Mouse (Mus musculus): ENCODE results near the gene Ppp1r12c. TPM values are rescaled to one million over a fixed set of nuclear protein-coding genes. Genes with fewer than 3 reads are reported as not detected.

Gene Ppp1r12c
- 26.2 and 35.8 TPM in 2 replicates for polyA plus RNA-seq (2015; fragmentation: Nextera tagmentation; extraction: Ambion mirVana)

GRCm38 (mm10) chr7:4501558-4502397 lies at the start of gene Ppp1r12c:
TSS of gene Ppp1r12c (minus strand) at chr7:4501680.

GRCm38 (mm10) chr7:4547221-4547641 lies 45.8 kb upstream of the Ppp1r12c start, which contains the start of gene Syt5:
TSS of gene Syt5 (minus strand) at chr7:4547541.

GRCm38 (mm10) chr7:4532005-4532729 lies 30.7 kb upstream of the Ppp1r12c start, which contains the start of gene Dnaaf3:
TSS of gene Dnaaf3 (minus strand) at chr7:4532453.

GRCm38 (mm10) chr7:4524212-4524922 lies 22.9 kb upstream of the Ppp1r12c start, which contains the start of gene Tnni3:
TSS of gene Tnni3 (minus strand) at chr7:4524229.

DNA sequence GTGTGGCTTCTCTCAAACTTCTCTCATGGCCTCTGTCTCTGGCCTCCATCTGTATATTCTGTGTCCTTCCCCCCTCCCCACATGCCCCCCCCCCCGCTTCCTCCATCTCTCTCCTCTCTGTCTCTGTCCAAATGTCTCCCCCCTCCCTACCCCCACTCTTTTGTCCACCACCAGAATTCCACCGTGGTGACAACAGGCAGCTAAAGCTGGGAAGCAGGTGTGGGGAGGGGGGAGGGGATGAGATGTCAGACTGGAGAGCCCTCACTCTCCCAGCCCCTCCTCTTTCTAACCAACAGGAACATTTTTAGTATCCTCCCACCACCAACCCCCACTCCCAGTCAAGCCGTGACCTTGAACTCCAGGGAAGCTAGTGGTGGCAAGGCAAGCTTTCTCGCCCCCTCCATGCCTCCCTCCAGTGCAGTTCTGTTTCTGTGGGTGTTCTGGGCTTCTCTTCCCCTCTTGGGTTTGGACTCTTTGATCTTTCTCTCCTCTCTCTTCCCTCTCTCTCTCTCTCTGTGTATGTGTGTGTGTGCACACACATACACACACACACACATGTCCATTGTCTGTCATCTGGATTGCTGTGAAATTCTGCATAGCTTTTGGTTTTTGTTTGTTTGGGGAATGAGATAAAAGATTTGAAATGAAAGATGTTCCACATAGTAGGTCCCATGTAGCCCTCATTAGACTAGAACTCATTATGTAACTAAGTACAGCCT lies 15.0 kb upstream of the Ppp1r12c start, which contains the start of gene Tnnt1:
Gene Tnnt1 (minus strand): TSS at position 51 of the 719 bp plus-strand sequence.

DNA sequence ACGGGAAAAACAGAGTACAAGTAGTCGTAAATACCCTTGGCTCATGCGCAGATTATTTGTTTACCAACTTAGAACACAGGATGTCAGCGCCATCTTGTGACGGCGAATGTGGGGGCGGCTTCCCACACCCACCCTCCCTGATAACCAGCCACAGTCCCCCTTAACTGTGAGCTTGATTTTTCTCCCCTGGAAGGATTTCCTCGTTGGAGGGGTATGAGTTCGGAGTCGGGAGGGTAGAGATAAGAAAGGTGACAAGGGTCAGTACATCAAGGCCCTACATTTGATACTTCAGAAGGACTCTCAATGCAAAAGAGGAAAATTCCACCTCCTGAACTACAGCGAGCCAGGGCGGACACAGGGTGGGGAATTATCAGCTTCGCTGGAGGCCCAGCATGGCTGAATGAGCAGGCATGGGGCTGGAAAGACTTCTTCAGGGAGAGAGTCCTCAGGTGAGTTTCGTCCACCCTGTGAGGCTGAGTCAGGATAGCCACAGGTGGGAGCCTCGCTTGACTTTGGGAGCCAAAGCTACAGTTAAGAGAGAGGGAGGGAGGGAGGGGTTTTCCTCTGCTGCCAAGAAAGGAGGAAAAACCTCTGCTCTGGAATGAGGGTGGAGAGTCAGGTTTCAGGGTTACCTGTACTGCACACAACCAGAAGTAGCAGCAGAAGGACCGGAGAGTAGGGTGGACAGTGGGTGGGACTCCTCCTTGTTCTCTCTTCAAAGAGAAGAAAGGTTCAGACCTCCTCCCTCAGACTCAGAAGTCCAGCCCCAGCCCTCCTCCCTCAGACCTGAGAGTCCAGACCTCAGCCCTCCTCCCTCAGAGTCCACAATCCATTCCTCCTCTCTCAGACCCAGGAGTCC lies 40.7 kb downstream of the Ppp1r12c start, which contains the start of gene Eps8l1:
Gene Eps8l1 (plus strand): TSS at position 99 of the 859 bp plus-strand sequence.

DNA sequence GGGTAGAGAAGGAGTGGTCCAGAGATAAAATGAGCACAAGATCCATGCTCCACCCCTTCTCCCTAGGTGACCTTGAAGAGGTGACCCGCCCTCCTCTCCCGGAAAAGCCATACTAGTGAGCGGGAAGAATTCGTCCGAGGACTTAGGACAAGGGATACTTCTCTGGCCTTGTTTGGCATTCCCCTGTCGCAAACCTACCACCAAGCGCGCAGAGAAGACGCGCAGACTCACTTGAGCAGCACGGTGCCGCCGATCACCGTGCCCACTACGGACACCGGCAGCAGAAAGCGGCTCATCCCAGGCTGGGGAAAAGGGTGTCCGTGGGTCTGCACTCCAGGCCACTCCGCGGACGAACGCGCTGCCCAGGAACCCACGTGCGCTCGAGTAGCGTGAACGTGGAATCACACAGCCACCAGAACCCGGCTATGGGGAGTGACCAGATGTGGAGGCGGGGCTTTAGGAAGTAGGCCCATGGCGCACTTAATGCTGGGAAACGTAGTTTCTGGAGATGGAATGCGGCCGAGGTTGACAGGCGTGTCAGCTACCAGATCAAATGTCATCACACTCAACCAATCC lies 56.2 kb downstream of the Ppp1r12c start, which contains the start of gene Rdh13:
Gene Rdh13 (minus strand): TSS at position 434 of the 576 bp plus-strand sequence.

Small RNA genes within 50 kb of the gene (microRNA-seq; reads per million reads assigned to microRNA genes)
- gene Gm24605 (ENCODE audit: borderline replicate concordance, insufficient number of aligned reads), result not detected

Other genes with a start within 250 kb of the Ppp1r12c start
- gene Ncr1, start 164.0 kb downstream of the Ppp1r12c start, polyA plus RNA-seq (2015; fragmentation: Nextera tagmentation; extraction: Ambion mirVana), result 0.14 and 0.21 TPM in 2 replicates
- 0.08 and 0.22 TPM in 2 replicates for gene Gp6, start 103.9 kb downstream of the Ppp1r12c start, polyA plus RNA-seq (2015; fragmentation: Nextera tagmentation; extraction: Ambion mirVana)
- 11.9 and 15.4 TPM in 2 replicates for gene Rdh13, start 56.0 kb downstream of the Ppp1r12c start, polyA plus RNA-seq (2015; fragmentation: Nextera tagmentation; extraction: Ambion mirVana)
- 8.9 and 9.1 TPM in 2 replicates for gene Eps8l1, start 41.0 kb downstream of the Ppp1r12c start, polyA plus RNA-seq (2015; fragmentation: Nextera tagmentation; extraction: Ambion mirVana)
- gene Tnnt1, start 14.7 kb upstream of the Ppp1r12c start, polyA plus RNA-seq (2015; fragmentation: Nextera tagmentation; extraction: Ambion mirVana), result 9.3 and 14.3 TPM in 2 replicates
- gene Tnni3, start 22.5 kb upstream of the Ppp1r12c start, polyA plus RNA-seq (2015; fragmentation: Nextera tagmentation; extraction: Ambion mirVana), result 2.3 and 6.7 TPM in 2 replicates
- gene Dnaaf3, start 30.8 kb upstream of the Ppp1r12c start, polyA plus RNA-seq (2015; fragmentation: Nextera tagmentation; extraction: Ambion mirVana), result 0.79 and 0.95 TPM in 2 replicates
- 18.2 and 32.3 TPM in 2 replicates for gene Syt5, start 45.9 kb upstream of the Ppp1r12c start, polyA plus RNA-seq (2015; fragmentation: Nextera tagmentation; extraction: Ambion mirVana)
- 0.03 TPM in 1 of 2 replicates, not detected in the other for gene Ptprh, start 102.4 kb upstream of the Ppp1r12c start, polyA plus RNA-seq (2015; fragmentation: Nextera tagmentation; extraction: Ambion mirVana)
- gene Tmem86b, start 129.7 kb upstream of the Ppp1r12c start, polyA plus RNA-seq (2015; fragmentation: Nextera tagmentation; extraction: Ambion mirVana), result 1.1 and 1.4 TPM in 2 replicates
- 6.7 and 6.9 TPM in 2 replicates for gene Ppp6r1, start 157.3 kb upstream of the Ppp1r12c start, polyA plus RNA-seq (2015; fragmentation: Nextera tagmentation; extraction: Ambion mirVana)
- gene Hspbp1, start 183.4 kb upstream of the Ppp1r12c start, polyA plus RNA-seq (2015; fragmentation: Nextera tagmentation; extraction: Ambion mirVana), result 70.6 and 80.3 TPM in 2 replicates
- 0.59 and 1.2 TPM in 2 replicates for gene Brsk1, start 188.9 kb upstream of the Ppp1r12c start, polyA plus RNA-seq (2015; fragmentation: Nextera tagmentation; extraction: Ambion mirVana)
- 0.10 and 0.24 TPM in 2 replicates for gene Tmem150b, start 223.6 kb upstream of the Ppp1r12c start, polyA plus RNA-seq (2015; fragmentation: Nextera tagmentation; extraction: Ambion mirVana)
- 22.8 and 37.7 TPM in 2 replicates for gene Kmt5c, start 238.4 kb upstream of the Ppp1r12c start, polyA plus RNA-seq (2015; fragmentation: Nextera tagmentation; extraction: Ambion mirVana)

Measured in adrenal gland, postnatal 0 days (tissue).